Mouse (Mus musculus): ENCODE results near the gene Myh8. TPM values are rescaled to one million over a fixed set of nuclear protein-coding genes. Genes with fewer than 3 reads are reported as not detected.

Gene Myh8
- polyA plus RNA-seq, 1 experiment: not detected

- no peak overlapping the region for H3K27ac ChIP-seq (ENCODE audit: insufficient read depth, low read depth, low read length)
- no peak overlapping the region for H3K4me3 ChIP-seq (ENCODE audit: insufficient read depth, low read length)
- H3K4me1 ChIP-seq (ENCODE audit: control insufficient read depth, insufficient read depth, low read length): no peaks in the 10 kb centered on the region
- no peak for TF ChIP-seq CTCF (IDR thresholded peaks at IDR 0.05; ENCODE audit: low read depth, low read length)
- no peak for TF ChIP-seq POLR2A (IDR thresholded peaks at IDR 0.05; ENCODE audit: borderline replicate concordance, low read depth, low read length)
Measured at GRCm38 (mm10) chr11:67260956-67261355, 16.0 kb upstream of the Myh8 start.

GRCm38 (mm10) chr11:67293440-67293839, 16.5 kb downstream of the Myh8 start:
- Histone ChIP-seq H3K4me1 (ENCODE audit: control insufficient read depth, insufficient read depth, low read length) (no peaks in the 10 kb centered on the region), H3K27ac (ENCODE audit: insufficient read depth, low read depth, low read length) (no peak overlapping the region), H3K4me3 (ENCODE audit: insufficient read depth, low read length) (no peak overlapping the region)
- TF ChIP-seq CTCF (IDR thresholded peaks at IDR 0.05; ENCODE audit: low read depth, low read length) (no peak), POLR2A (IDR thresholded peaks at IDR 0.05; ENCODE audit: borderline replicate concordance, low read depth, low read length) (no peak)

GRCm38 (mm10) chr11:67313733-67314452, 37.0 kb downstream of the Myh8 start:
- H3K4me3 ChIP-seq (ENCODE audit: insufficient read depth, low read length): no peak overlapping the region
- H3K27ac ChIP-seq (ENCODE audit: insufficient read depth, low read depth, low read length): no peak overlapping the region
- H3K4me1 ChIP-seq (ENCODE audit: control insufficient read depth, insufficient read depth, low read length): no peaks in the 10 kb centered on the region
- TF ChIP-seq CTCF (IDR thresholded peaks at IDR 0.05; ENCODE audit: low read depth, low read length) (no peak), POLR2A (IDR thresholded peaks at IDR 0.05; ENCODE audit: borderline replicate concordance, low read depth, low read length) (no peak)

- no peak for TF ChIP-seq POLR2A (IDR thresholded peaks at IDR 0.05; ENCODE audit: borderline replicate concordance, low read depth, low read length)
- TF ChIP-seq CTCF (IDR thresholded peaks at IDR 0.05; ENCODE audit: low read depth, low read length): no peak
Measured at GRCm38 (mm10) chr11:67321358-67321757, 44.4 kb downstream of the Myh8 start, which contains the start of gene Myh13. Gene Myh13, plus strand, starts transcription at chr11:67321658.

GRCm38 (mm10) chr11:67326536-67326935, 49.6 kb downstream of the Myh8 start:
- Histone ChIP-seq H3K4me3 (ENCODE audit: insufficient read depth, low read length) (no peak overlapping the region), H3K4me1 (ENCODE audit: control insufficient read depth, insufficient read depth, low read length) (no peaks in the 10 kb centered on the region), H3K27ac (ENCODE audit: insufficient read depth, low read depth, low read length) (no peak overlapping the region)
- no peak for TF ChIP-seq POLR2A (IDR thresholded peaks at IDR 0.05; ENCODE audit: borderline replicate concordance, low read depth, low read length)
- no peak for TF ChIP-seq CTCF (IDR thresholded peaks at IDR 0.05; ENCODE audit: low read depth, low read length)

More at GRCm38 (mm10) chr11:67321358-67321757, 44.4 kb downstream of the Myh8 start, which contains the start of gene Myh13:
- Histone ChIP-seq H3K4me1 (ENCODE audit: control insufficient read depth, insufficient read depth, low read length) (no peaks in the 10 kb centered on the region), H3K27ac (ENCODE audit: insufficient read depth, low read depth, low read length) (no peak within 1 kb of the TSS), H3K4me3 (ENCODE audit: insufficient read depth, low read length) (no peak within 1 kb of the TSS)

- H3K27ac ChIP-seq (ENCODE audit: insufficient read depth, low read depth, low read length): no peak overlapping the region
- no peak for TF ChIP-seq POLR2A (IDR thresholded peaks at IDR 0.05; ENCODE audit: borderline replicate concordance, low read depth, low read length)
- TF ChIP-seq CTCF (IDR thresholded peaks at IDR 0.05; ENCODE audit: low read depth, low read length): no peak
- H3K4me3 ChIP-seq (ENCODE audit: insufficient read depth, low read length): no peak overlapping the region
- H3K4me1 ChIP-seq (ENCODE audit: control insufficient read depth, insufficient read depth, low read length): no peaks in the 10 kb centered on the region
Measured at GRCm38 (mm10) chr11:67344556-67344955, 67.6 kb downstream of the Myh8 start.

GRCm38 (mm10) chr11:67345186-67345855, 68.4 kb downstream of the Myh8 start:
- TF ChIP-seq POLR2A (IDR thresholded peaks at IDR 0.05; ENCODE audit: borderline replicate concordance, low read depth, low read length): no peak
- no peak for TF ChIP-seq CTCF (IDR thresholded peaks at IDR 0.05; ENCODE audit: low read depth, low read length)
- no peaks in the 10 kb centered on the region for H3K4me1 ChIP-seq (ENCODE audit: control insufficient read depth, insufficient read depth, low read length)
- H3K4me3 ChIP-seq (ENCODE audit: insufficient read depth, low read length): no peak overlapping the region
- H3K27ac ChIP-seq (ENCODE audit: insufficient read depth, low read depth, low read length): no peak overlapping the region

- TF ChIP-seq POLR2A (IDR thresholded peaks at IDR 0.05; ENCODE audit: borderline replicate concordance, low read depth, low read length): no peak
- no peaks in the 10 kb centered on the region for H3K4me1 ChIP-seq (ENCODE audit: control insufficient read depth, insufficient read depth, low read length)
- H3K4me3 ChIP-seq (ENCODE audit: insufficient read depth, low read length): no peak overlapping the region
- H3K27ac ChIP-seq (ENCODE audit: insufficient read depth, low read depth, low read length): no peak overlapping the region
Measured at GRCm38 (mm10) chr11:67345856-67346236, 68.9 kb downstream of the Myh8 start.

- Histone ChIP-seq H3K4me1 (ENCODE audit: control insufficient read depth, insufficient read depth, low read length) (no peaks in the 10 kb centered on the region), H3K4me3 (ENCODE audit: insufficient read depth, low read length) (no peak overlapping the region), H3K27ac (ENCODE audit: insufficient read depth, low read depth, low read length) (no peak overlapping the region)
- TF ChIP-seq CTCF (IDR thresholded peaks at IDR 0.05; ENCODE audit: low read depth, low read length): peak; percentile 90
- TF ChIP-seq POLR2A (IDR thresholded peaks at IDR 0.05; ENCODE audit: borderline replicate concordance, low read depth, low read length): no peak
Measured at GRCm38 (mm10) chr11:67350153-67350768, 73.3 kb downstream of the Myh8 start.

- no peak overlapping the region for H3K4me3 ChIP-seq (ENCODE audit: insufficient read depth, low read length)
Measured at GRCm38 (mm10) chr11:67353011-67353410, 76.1 kb downstream of the Myh8 start.

More at GRCm38 (mm10) chr11:67353011-67353410, 76.1 kb downstream of the Myh8 start:
- Histone ChIP-seq H3K4me1 (ENCODE audit: control insufficient read depth, insufficient read depth, low read length) (no peaks in the 10 kb centered on the region), H3K27ac (ENCODE audit: insufficient read depth, low read depth, low read length) (no peak overlapping the region)
- TF ChIP-seq POLR2A (IDR thresholded peaks at IDR 0.05; ENCODE audit: borderline replicate concordance, low read depth, low read length) (no peak), CTCF (IDR thresholded peaks at IDR 0.05; ENCODE audit: low read depth, low read length) (no peak)
